Mouse (Mus musculus): ENCODE results near the gene Zfp423.

Zfp423 gene

DNA sequence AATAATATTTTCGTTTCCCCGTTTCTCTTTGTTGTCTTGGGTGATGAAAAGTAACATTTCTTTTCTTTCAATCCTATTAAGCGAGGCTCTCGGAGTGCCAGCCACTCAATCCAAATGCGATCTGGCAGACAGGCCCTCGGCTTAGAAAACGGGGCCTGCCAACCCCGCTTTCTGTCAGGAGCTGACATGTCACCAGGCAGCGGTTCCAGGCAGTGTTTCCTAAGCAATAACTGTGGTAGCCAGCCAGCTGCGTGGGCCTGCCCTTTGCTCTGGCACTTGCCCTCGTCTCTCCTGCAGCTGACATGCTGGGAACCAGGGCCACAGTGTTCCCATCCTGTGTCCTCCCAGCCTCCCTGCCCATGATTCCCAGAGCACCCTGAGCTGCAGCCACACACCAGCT lies 221.5 kb downstream of the Zfp423 start:
- no peak for DNase-seq

DNA sequence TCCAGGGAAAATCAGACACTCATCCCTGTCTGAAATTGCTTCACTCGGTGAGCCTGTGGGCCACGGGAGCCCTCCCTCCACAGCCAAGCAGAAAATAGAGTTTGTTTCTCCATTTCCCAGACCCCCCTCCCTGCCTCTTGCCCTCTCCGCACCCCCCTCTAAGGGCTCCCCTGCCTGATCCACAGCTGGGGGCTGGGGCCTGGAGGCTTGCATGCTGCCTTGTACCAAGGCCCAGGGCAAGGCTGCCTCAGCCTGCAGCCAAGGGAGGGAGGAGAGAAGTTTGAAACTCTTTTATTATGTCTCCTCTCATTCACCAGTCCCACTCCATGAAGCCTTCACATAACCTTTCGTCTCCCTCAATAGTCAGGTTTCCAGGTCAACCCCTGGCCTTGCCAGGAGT lies 224.5 kb downstream of the Zfp423 start:
- DNase-seq: no peak

DNA sequence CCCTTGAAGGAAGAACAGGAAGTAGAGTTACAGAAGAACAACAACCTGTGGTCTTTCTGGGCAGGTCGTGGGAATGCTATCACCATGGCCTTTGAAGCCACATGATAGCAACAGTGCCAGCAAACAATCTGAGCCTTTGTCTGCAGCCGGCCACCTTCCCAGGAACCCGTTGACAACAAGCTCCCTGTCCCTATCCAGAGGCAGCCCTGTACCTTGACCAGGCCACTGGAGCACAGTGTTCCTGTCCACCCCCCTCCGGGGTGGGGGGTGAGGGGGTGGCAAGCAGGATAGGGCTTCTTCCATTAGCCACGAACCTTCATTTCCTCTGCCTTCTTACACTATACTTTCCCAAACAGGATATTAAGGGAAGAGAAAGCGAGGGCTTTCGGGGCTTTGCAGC lies 224.9 kb downstream of the Zfp423 start:
- no peak for DNase-seq

DNA sequence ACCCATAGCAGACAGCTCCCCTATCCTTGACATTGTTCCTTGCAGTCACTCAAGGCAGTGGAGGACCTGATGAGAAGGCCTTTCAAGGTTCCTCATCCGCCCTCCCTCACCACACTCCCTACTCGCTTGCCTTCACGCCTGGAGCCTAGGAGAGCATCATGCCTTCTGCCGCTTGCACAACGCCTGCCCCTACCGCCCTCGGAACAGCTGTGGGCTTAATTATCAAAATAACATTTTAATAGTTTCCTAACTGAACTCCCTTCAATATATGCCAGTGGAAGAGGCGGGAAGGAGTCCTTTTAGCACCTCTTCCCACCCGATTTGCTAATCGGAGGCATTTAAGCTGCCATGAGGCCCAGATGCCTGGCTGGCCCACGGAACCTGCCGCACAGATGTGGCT lies 228.3 kb downstream of the Zfp423 start:
- DNase-seq: no peak

DNA sequence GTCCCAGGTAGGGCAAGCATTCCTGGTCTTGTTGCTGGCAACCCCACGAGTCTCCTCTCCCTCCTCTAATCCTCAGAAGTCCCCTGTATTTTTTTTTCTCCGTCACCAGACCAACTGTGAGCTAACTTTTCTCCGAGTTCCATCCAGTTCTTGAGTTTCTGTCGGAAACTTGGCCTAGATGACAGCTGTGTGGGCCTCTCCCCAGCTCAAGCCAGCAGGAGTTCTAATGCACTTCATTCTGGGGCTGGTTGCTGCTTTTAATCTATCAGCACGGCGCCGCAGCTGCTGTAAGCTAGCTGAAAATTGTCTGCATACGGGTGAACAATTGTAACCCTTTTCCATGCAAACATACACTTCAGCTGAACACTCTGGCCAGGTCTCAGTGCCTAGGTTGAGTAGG lies 236.4 kb downstream of the Zfp423 start:
- DNase-seq: no peak

DNA sequence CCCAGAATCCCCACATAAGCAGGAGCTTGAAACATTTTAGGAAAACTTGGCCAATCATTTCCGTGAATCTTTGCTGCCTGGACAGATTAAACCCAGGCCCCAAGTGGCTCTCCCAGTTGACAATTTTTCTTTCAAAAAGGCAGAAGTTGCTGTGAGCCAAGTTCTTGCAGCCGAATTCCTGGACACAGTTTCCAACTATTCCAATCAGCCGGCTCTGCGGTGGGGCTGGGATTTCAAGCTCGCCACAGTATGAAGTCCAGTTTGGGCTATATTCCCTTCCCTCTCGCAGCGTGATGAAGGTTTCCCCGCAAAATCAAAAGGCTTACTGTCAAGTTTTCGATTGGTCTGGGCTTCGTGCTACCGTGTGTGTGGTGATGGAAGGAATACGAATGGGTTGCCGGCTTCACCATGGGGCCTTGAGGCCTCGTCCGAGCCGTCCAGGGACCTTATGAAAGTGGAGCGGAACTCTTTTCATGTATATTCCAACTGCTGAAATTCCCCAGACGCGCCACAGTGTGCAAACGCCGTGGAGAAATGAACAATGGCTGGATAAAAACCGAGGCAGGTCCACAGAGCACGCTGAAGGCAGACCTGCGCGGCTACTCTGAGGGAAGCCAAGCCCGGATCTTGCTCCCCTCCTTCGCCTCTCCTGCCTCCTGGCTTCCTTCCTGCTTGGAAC lies 240.1 kb downstream of the Zfp423 start:
- DNase-seq: no peak

DNA sequence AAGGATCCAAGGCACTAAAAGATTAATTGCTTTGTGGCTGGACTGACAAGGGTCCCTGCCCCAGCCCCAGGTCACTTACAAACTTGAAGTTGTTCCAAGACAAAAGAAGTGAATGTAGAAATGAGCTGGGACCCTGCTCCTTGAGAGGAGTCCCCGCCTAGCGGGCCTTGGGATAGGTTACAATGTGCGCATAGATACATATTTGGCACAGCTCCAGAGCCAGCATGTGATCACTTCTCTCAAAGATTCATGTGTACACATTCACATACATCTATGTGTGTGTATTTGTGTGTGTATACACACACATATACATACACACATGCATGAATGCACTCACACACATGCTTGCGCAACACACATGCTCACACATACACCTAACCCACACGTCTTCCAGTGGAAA lies 241.9 kb downstream of the Zfp423 start:
- no peak for DNase-seq

DNA sequence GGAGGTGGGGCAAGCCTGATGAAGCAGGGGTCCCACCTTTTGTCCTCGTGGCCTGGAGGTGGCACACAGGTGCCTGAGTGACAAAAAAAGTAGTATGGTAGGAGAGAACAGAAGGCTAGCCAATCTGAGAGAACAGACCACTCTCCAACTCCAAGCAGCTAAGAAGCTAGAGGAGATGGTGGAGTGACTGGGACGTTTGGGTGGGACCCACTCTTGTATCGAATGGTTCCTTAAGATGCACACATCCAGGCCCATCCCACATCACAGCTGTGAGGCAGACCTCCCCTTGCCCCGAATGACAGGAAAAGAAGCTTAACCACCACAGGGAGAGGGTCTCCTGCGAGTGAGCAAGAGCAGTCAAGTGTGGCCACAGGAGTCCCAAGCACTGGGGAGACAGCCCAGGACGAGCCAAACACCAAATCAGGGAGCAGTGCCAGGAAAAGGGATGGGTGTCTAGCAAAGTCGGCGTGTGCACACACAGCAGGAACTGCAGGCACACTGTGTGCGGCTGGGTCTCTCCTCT lies 242.6 kb downstream of the Zfp423 start:
- DNase-seq: no peak

DNA sequence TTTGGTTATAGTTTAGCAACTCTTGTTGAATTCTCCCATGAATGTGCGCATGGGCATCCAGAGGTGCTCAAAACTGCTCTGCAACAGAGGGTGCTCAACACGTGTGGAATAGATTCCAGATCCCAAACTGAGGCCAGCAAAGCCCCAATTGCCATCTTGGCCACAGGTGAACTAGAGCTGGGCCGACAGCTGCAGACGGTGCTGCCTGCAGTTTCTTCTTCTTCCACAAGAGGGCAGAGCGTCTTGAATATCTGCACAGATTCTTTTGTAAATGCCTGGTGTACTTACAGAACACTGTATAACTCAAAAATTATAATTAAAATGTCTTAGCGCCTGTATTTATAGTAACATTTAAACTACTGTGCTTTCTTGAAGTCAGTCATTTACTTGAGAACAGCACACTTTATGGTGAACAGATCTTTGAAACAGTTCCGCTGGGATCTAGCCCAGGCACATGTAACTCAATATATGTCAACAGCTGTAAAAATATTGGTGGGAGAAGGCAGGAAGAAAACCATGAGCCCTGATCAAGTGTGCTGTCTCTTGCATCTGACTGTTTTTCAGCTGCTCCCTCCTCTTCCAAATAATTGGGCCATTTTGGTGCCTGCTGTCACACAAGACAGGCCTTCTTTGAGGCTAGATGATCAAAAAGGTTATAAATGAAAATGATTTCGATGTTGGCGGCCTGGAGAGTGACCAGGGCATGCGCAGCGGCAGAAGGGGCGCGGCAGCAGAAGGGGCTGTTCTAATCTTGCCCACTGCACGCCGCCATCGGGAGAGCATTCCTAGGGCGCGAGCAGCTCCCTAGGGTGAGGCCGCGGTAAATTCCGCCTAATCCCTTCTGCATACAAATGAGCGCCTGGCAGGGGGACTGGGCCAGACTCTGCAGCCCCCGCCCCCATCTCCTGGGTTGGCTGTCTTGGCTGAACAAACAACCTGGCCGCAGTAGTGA lies 243.4 kb downstream of the Zfp423 start:
- DNase-seq: peak; percentile 80 to 81

DNA sequence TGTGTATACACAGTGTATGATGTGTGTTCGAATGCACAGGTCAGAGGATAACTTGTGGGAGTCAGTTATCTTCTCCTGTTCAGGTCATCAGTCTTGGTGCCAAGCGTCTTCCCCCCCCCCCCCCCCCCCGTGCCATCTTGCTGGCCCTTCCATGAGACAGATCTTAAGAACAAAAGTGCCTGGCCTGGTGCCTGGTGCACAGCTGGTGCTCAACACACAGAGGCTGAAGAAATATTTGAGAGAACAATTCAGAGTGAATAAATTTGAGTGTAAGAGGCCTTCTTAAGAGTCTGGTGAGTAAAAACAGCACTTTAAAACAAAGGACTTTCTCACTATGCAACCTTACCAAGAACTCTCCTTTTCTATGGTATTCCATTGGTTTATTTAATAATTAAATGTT lies 245.4 kb downstream of the Zfp423 start:
- DNase-seq: no peak

DNA sequence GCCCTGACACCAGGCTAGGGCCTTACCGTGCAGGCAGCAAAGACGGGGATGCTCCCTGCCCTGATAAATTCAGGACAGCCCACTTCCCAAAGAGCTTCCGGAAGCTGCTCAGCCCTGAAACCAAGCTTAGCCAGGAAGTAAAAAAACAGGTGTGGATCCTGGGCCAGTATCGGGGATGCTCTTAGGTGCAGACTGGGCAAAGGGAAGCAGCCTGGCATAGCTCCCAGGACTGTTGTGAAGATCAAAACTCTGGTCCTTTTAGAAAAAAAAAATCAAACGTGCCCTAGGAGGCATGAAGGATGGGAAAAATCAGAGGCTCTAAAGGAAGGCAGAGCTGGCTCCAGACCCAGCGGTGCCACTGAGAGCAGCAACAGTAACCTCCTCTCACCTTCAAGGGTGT lies 247.4 kb downstream of the Zfp423 start:
- no peak for DNase-seq

DNA sequence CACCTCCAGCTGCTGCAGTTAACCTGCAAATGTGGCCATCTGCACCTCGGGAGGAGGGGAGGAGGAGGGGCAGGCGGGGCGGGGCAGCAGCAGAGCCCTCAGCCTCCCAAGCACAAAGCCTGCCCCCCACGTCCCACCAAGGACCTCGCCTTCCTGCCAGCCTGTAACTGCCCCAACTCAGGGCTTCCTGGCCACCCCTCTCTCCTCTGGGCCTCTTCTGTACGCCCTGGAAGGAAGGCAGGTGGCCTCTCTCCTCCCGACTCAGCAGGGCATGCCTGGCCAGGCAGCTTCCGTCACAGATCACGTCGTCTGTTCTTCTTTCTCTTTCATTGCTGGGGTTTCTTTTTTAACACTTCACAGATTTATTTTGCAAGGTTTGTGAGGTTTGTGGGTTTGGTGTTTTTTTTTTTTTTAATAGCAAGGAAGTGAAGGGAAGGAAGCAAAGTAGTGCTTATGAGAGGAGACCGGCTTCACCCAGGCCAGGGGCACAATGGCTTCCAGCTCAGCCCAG lies 251.2 kb downstream of the Zfp423 start:
- peak; percentile 72 to 73 for DNase-seq

DNA sequence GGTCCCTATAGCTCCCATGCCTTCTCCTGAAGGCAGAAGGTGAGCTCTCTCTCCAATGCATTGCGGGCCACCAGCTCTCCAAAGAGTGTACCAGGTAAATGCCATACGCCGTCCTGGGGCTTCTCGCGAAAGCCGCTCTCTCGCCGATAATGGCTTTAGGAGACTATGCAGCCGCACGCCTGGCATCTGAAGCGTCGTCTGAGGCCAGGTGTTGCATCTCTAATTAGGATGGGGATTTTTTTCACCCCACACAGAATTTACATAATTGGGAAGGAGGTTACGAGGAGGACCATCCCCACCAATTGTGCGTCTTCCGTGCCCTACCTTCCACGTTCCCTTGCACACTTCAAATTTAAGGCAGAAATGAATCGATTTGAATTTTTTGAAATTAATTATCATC lies 252.2 kb downstream of the Zfp423 start:
- peak in 1 of 2 experiments; percentile 7 for DNase-seq

DNA sequence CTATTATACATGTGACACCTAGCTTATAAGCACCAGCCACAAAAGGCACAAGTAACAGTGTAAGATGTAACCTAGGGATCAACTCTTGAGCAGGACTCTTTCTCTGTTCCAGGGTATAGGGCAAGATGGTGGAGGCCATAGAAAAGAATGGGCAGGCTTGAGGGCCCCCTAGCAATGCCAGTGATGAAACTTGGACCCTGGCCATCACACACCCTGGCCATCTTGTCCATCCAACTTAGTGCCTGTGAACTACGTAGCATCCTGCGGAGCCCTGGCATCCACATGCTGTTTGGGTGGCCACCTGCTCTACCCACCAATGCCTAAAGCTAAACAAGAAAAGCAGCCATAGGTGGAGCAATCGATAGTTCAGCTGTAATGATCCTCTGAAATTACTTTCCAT lies 254.6 kb downstream of the Zfp423 start:
- DNase-seq: no peak

DNA sequence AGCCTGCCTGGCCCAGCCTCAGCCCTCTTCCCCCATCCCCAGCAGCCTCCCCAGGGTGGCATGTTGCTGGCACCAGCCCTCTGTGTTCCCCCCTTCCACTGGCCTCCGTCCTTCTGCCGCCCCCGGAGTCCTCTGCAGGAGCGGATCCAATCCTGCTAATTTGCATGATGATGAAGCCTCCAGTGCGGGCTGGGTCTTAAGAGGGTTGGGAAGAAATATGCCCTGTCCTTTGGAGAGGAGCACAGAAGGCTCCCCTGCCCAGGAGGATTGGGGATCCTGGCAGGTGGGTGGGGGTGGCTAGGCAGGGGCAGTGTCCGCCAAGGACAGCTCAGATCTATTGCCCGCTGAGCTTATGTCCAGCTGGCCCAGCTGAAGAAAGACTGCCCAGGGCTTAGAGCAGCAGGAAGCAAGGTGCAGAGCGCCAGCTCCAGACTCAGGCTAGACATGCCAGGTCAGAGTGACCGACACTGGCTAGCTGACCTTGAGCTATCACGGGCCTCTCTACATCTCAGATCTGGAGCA lies 256.5 kb downstream of the Zfp423 start:
- DNase-seq: no peak

DNA sequence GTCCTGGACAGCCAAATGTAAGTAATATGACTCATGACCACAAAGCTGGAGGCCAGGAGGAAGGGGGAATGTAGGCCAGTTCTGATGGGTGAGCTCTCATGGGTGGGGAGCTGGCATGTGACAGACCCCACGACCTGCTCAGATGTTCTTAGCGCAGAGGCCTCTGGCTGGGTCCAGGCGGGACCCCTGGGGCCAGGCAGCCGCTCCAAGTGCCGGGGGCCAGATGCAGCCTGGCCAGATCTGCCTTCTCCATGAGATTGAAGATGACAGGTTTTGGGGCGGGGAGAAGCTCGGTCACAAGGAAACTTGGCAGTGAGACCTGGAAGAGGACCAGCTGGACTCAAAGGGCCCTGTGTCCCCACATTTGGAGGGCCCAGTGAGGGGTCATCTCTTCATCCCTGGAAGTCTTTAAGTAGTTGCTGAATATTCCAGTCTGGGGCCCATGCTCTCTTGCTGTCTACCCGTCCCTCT lies 257.3 kb downstream of the Zfp423 start:
- no peak for DNase-seq

DNA sequence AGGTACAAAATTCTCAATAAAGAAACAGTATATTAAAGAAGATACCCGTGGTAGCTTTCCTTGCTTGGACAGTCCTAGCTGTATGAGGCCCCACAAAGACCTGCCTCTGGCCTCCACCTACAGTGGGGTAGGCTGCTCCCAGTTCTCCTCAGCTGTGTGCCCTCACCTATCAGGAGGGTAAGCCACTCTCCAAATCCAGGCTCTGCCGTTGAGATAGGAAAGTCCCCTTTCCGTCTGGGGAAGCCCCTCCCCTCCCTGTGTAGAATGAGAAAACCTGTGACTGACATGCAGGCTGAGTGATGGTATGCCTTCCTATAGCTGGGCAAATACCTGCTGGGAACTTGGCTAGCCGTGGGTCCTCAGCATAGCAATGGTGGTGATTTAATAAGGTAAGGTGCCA lies 257.8 kb downstream of the Zfp423 start:
- DNase-seq: no peak

DNA sequence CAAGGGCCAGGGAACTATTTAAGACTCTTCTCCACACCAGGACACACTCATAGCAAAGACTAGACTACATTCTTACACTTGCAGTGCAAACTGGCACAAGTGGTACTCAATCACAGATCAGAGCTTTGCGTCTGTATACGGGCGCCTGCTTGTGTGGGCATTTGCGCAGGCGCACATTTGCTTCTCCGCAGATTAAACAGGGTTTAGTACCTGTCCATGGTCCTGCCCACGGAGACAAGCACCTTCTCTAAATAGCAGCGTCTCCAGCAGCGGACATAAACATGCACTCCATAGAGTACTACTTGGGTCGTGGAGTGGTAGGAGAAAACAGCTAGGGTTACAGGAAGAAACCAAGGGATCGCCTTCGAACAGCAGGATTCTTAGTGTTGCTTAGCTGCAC lies 259.1 kb downstream of the Zfp423 start:
- DNase-seq: peak; percentile 54 to 62

DNA sequence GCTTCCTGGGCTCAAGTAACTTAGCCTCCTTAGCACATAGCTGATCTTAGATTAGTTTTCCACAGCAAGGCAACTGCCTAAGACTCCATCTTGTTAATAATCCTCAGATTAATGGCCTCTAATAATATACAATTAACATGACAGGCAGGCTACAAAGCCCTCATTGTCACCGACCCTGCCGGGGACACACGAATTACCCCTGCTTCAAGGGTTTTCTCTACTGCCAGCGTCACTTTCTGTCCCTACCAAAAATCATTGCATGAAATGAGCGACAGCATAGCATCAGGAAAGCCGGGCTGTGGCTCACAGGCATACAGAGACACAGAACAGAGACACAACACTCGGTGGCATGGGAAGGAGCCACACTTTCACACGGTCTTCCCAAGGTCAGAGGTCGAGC lies 262.3 kb downstream of the Zfp423 start:
- no peak for DNase-seq

DNA sequence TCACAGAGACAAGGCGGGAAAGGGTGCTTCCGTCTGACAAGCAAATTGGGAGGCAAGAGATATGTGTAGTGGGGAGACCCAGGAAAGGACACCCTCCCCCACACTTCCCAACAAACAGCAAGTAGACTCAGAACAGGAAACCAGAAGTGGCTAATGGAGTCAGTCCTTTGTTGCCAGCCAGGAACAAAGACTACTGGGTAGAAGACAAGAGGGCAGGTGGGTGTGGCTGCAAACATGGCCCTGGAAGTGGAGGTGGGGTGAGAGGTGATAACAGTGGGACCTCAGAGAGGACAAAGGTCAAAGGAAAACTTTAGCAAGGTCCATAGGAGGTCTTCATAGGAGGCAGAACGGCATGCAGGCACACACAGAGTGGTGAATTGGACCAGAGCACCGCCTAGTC lies 265.7 kb downstream of the Zfp423 start:
- DNase-seq: no peak

DNA sequence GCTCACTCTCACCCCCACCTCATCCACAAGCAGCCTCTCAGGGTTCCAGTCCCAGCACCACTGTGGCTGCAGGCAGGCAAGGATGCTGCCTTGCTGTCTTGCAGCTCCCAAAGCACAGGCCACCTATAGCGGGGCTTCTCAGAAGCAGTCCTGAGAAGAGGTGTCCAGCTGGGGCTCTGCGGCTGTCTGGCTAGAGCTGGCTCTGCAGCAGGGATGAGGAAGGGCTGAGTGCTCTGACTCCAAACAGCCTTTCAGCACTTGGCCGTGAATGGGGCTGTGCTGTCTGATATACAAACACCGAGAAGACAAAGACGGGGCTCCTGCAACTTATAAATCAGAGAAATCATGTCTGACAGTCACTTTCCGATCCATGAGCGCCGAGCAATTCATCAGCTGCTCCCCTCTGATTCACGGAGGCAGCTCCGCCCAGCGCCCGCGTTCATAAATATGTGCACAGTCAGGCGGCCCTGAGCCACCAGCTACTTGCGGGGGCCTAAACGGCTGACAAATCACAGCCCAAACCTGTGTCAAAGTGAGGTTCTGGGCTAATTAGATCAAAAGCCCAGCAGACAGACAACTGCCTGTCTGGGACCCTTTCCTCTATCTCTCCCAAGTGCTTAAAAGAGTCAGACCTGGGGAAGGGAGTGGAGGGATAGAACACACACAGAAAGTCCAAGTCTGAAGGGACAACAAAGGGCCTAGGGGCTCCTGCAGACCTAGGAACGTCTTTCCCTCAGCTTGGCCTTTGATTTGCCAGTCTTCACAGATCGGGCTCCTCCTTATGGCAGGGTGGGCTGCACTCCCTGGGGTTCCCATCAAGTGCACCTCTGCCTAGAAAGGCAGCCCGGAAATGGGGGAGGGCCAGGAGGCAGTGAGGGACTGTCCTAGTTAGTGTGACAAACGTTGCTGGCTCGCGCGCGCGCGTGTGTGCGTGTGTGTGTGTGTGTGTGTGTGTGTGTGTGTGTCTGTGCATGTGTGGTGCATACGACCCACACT lies 269.0 kb downstream of the Zfp423 start:
- DNase-seq: peak in 1 of 2 experiments; percentile 4

DNA sequence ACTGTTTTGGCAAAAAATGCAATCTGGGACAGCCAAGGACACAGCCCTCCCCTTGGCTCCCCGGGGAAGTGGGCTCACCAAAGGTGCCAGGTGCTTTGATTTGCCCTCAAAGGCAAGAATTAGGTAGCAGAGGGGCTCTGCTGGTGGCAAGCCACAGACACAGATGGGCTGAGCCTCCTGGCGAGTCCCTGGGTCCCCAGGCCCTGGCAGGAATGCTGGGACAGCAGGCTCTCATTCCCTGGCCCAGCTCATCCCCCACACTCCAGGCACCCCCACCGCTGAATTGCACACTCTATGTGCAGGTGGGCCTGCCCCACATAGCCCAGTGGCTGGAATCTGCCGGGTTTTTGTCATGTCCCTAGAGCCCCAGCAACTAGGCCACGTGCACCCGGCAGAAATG lies 270.2 kb downstream of the Zfp423 start:
- DNase-seq: no peak
